Mouse (Mus musculus) neutrophil, adult 59 days (primary cell): ENCODE data around the gene Olfr1352. TPM values are rescaled to one million over a fixed set of nuclear protein-coding genes. Genes with fewer than 3 reads are reported as not detected.

Source experiments
- total RNA-seq, 2 experiments: library from RNA; stranded (reverse); gene quantifications; 1 replicate in 1 of 2; 2 replicates in 1 of 2; pipeline ENCODE4 v1.2.4; 2023

Olfr1352 gene
- total RNA-seq = not detected

DNA sequence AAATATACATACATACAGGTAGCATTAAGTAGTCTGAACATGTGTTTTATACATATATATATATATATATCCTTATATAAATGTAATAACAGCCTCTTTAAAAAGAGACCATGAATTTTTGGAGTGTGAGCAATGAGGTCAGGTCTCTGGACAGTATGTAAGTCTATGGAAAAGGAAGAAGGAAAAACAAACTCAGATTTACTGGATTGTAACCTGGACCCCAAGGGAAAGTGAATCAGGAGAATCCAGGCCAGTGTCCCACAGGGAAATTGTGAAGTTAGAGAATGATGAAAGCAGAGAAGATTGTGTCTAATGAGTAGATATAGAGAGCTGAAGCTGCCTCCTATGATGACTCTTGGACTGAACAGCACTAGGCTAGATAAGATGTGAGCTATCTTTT is at the start of gene Olfr1352:
Gene Olfr1352, plus strand, starts transcription at position 301 of the 400 bp plus-strand sequence.

GRCm38 (mm10) chr10:78950336-78950735 is 30.5 kb upstream of the Olfr1352 start, which contains the start of gene Olfr8:
Gene Olfr8, plus strand, starts transcription at chr10:78950636.

GRCm38 (mm10) chr10:78963009-78963408 is 17.8 kb upstream of the Olfr1352 start, which contains the start of gene Olfr1353:
Gene Olfr1353, plus strand, starts transcription at chr10:78963309.

DNA sequence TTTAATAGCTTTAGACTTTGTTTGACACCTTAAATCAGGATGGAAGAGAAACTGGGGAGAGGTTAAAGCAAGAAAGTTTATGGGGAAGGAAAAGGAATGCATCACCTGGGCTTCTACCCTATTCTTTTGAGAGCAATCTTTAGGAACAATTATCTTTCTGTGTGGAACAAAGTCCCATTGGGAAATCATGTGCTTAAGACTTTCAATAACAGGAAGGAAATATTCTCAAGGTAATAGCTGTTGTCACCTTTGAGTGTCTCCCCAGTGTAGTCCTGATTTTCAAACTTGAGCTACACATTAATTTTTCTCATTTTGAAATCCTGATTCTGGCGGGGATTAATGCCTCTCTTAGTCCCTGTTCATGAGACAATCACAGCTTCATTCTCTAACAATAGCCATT is 31.3 kb downstream of the Olfr1352 start, which contains the start of gene Olfr1351:
Gene Olfr1351, plus strand, starts transcription at position 301 of the 400 bp plus-strand sequence.

DNA sequence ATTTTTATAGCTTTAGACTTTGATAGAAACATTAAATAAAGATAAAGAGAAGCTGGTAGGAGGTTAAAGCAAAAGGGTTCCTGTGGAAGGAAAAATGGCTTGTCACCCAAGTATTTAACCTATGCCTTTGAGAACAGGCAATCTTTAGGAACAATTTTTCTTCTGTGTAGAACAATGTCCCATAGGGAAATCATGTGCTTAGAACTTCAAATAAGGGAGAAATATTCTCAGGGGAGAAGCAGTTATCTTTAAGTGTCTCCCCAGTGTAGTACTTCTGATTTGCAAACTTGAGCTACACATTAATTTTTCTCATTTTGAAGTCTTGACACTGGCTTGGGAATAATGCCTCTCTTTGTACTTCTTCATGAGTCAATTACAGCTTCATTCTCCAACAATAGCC is 47.6 kb downstream of the Olfr1352 start, which contains the start of gene Olfr57:
Gene Olfr57, plus strand, starts transcription at position 301 of the 400 bp plus-strand sequence.

Other genes starting within 250 kb of the Olfr1352 start
- not detected for gene Ccdc105, start 228.0 kb upstream of the Olfr1352 start, total RNA-seq
- not detected for gene Slc1a6, start 200.6 kb upstream of the Olfr1352 start, total RNA-seq
- not detected for gene Olfr1356, start 128.9 kb upstream of the Olfr1352 start, total RNA-seq
- not detected for gene Olfr1355, start 105.5 kb upstream of the Olfr1352 start, total RNA-seq
- not detected for gene Olfr1354, start 67.9 kb upstream of the Olfr1352 start, total RNA-seq
- gene Olfr8, start 30.4 kb upstream of the Olfr1352 start, total RNA-seq = not detected
- not detected for gene Olfr1353, start 17.7 kb upstream of the Olfr1352 start, total RNA-seq
- not detected for gene Olfr1351, start 31.4 kb downstream of the Olfr1352 start, total RNA-seq
- not detected for gene Olfr57, start 47.7 kb downstream of the Olfr1352 start, total RNA-seq
- 1 to 10 TPM; 3.4 to 5.6 TPM for gene 2610008E11Rik, start 116.5 kb downstream of the Olfr1352 start, total RNA-seq
- not detected for gene Vmn2r80, start 167.7 kb downstream of the Olfr1352 start, total RNA-seq